Comparison of ENCODE assay signal across 23 mouse cellular contexts in genomic region chr8:70665599-70665998, GRCm38 (mm10). TPM values are rescaled to one million over a fixed set of nuclear protein-coding genes. Genes with fewer than 3 reads are reported as not detected.
DNase-seq lines count a peak whose midpoint lies in the region; ATAC-seq and TF ChIP-seq lines count a peak whose summit lies in the region.
"Had no signal": no experiment of that assay in that cellular context is flagged by ENCODE, and none has a peak within 500 bp of the region (broad histone marks: within the 10 kb centered on the region; RNA-seq: fewer than 3 reads in every experiment).

No protein-coding gene starts in this region.

- no peak for TF ChIP-seq POLR2A in ES-Bruce4 (IDR thresholded peaks at IDR 0.05; ENCODE audit: insufficient read depth, low read length)

- WGBS in kidney, postnatal 0 days: 55% methylated on average over 2 of the region's 2 CpGs
- 68% methylated on average over 2 of the region's 2 CpGs for WGBS in liver, embryonic 14.5 days (ENCODE audit: insufficient replicate concordance)
- 79% methylated on average over 2 of the region's 2 CpGs for WGBS in midbrain, embryonic 14.5 days

- H3K4me3 ChIP-seq in ES-Bruce4 (ENCODE audit: low read depth, low read length): no peak overlapping the region
- no peak overlapping the region for H3K4me3 ChIP-seq in kidney, postnatal 0 days (replicated peaks; ENCODE audit: low read depth, low read length)
- no peak overlapping the region for H3K4me3 ChIP-seq in liver, embryonic 14.5 days (ENCODE audit: insufficient read depth in 1 of 2, low read depth in 2 of 2, low read length in 2 of 2)
- no peak overlapping the region for H3K4me3 ChIP-seq in midbrain, embryonic 14.5 days (replicated peaks; ENCODE audit: low read depth, low read length)
- H3K4me3 ChIP-seq: embryonic facial prominence, embryonic 13.5 days; limb, embryonic 13.5 days; midbrain, embryonic 15.5 days had no signal

- H3K9me3 ChIP-seq in ES-Bruce4 (replicated peaks; ENCODE audit: control insufficient read depth, insufficient read depth, low read length, poor library complexity, severe bottlenecking): no peaks in the 10 kb centered on the region
- no peaks in the 10 kb centered on the region for H3K9me3 ChIP-seq in kidney, postnatal 0 days (replicated peaks; ENCODE audit: low read length)
- no peaks in the 10 kb centered on the region for H3K9me3 ChIP-seq in liver, embryonic 14.5 days (ENCODE audit: control insufficient read depth, low read length)
- H3K9me3 ChIP-seq in midbrain, embryonic 14.5 days (ENCODE audit: control insufficient read depth, low read length): no peaks in the 10 kb centered on the region
- H3K9me3 ChIP-seq: embryonic facial prominence, embryonic 13.5 days; limb, embryonic 13.5 days; midbrain, embryonic 15.5 days had no signal

- peak overlapping the region; percentile 35 for H3K27ac ChIP-seq in ES-Bruce4 (ENCODE audit: insufficient read depth, low read length)
- peak overlapping the region; percentile 48 for H3K27ac ChIP-seq in kidney, postnatal 0 days
- H3K27ac ChIP-seq in liver, embryonic 14.5 days: no peak overlapping the region
- no peak overlapping the region for H3K27ac ChIP-seq in midbrain, embryonic 14.5 days (replicated peaks; ENCODE audit: low read depth, low read length)
- H3K27ac ChIP-seq: embryonic facial prominence, embryonic 13.5 days; hindbrain, embryonic 14.5 days; limb, embryonic 13.5 days; midbrain, embryonic 15.5 days had no signal

- no peaks in the 10 kb centered on the region for H3K36me3 ChIP-seq in ES-Bruce4 (ENCODE audit: control insufficient read depth, insufficient read depth, low read length, poor library complexity, severe bottlenecking)
- H3K36me3 ChIP-seq in kidney, postnatal 0 days (ENCODE audit: insufficient read depth, low read length): no peaks in the 10 kb centered on the region
- no peaks in the 10 kb centered on the region for H3K36me3 ChIP-seq in liver, embryonic 14.5 days (replicated peaks; ENCODE audit: control insufficient read depth, insufficient read depth, low read depth)
- H3K36me3 ChIP-seq in midbrain, embryonic 14.5 days (ENCODE audit: control insufficient read depth, insufficient read depth, low read length): no peaks in the 10 kb centered on the region
- H3K36me3 ChIP-seq: embryonic facial prominence, embryonic 13.5 days; limb, embryonic 13.5 days; midbrain, embryonic 15.5 days had no signal

- H3K4me1 ChIP-seq in ES-Bruce4 (ENCODE audit: control insufficient read depth, insufficient read depth, low read length): peaks cover 9% of the 10 kb centered on the region
- H3K4me1 ChIP-seq in kidney, postnatal 0 days (replicated peaks; ENCODE audit: insufficient read depth, low read length): no peaks in the 10 kb centered on the region
- peaks cover 10 to 22% of the 10 kb centered on the region in 2 experiments for H3K4me1 ChIP-seq in liver, embryonic 14.5 days (replicated peaks; ENCODE audit: control insufficient read depth in 2 of 2, insufficient read depth in 2 of 2, low read length in 1 of 2)
- H3K4me1 ChIP-seq in midbrain, embryonic 14.5 days (ENCODE audit: control insufficient read depth, insufficient read depth, low read length): 0 out of 2 replicates have a peak, but pooled peaks cover under 1% of the 10 kb centered on the region

- TF ChIP-seq EP300 in ES-Bruce4 (IDR thresholded peaks at IDR 0.05; ENCODE audit: insufficient read depth, low read depth, low read length): no peak
- no peak for TF ChIP-seq EP300 in liver, embryonic 14.5 days (IDR thresholded peaks at IDR 0.05; ENCODE audit: low read depth)

- no peak overlapping the region for H3K9ac ChIP-seq in ES-Bruce4 (ENCODE audit: low read depth, poor library complexity, severe bottlenecking)
- no peak overlapping the region for H3K9ac ChIP-seq in kidney, postnatal 0 days (ENCODE audit: low read depth, low read length)
- no peak overlapping the region for H3K9ac ChIP-seq in liver, embryonic 14.5 days (replicated peaks)
- H3K9ac ChIP-seq in midbrain, embryonic 14.5 days (replicated peaks; ENCODE audit: low read length): no peak overlapping the region
- H3K9ac ChIP-seq: embryonic facial prominence, embryonic 13.5 days; hindbrain, embryonic 14.5 days; limb, embryonic 13.5 days; midbrain, embryonic 15.5 days had no signal

- no peak overlapping the region for H3K4me2 ChIP-seq in kidney, postnatal 0 days (ENCODE audit: low read length)
- no peak overlapping the region for H3K4me2 ChIP-seq in liver, embryonic 14.5 days (ENCODE audit: low read depth)
- H3K4me2 ChIP-seq in midbrain, embryonic 14.5 days (ENCODE audit: low read length): no peak overlapping the region
- H3K4me2 ChIP-seq: embryonic facial prominence, embryonic 13.5 days; hindbrain, embryonic 14.5 days; limb, embryonic 13.5 days; midbrain, embryonic 15.5 days had no signal

- peak; percentile 91 for ATAC-seq in kidney, postnatal 0 days (replicated peaks; ENCODE audit: low FRiP score, low read depth)
- peak; percentile 42; the same call in 1 of the 2 replicates for ATAC-seq in liver, embryonic 14.5 days (ENCODE audit: insufficient read depth)
- no peak for ATAC-seq in midbrain, embryonic 14.5 days (ENCODE audit: low FRiP score, low TSS enrichment)
- ATAC-seq: activated CD4-positive, CD25-positive, alpha-beta regulatory T cell, adult 4 months; lung, postnatal 0 days; midbrain, embryonic 15.5 days; Patski had no signal

- peak; percentile 94 for DNase-seq in kidney, adult 11 months
- DNase-seq in kidney, postnatal 0 days (ENCODE audit: low spot score): peak; percentile 48
- DNase-seq in liver, embryonic 14.5 days (ENCODE audit: low read depth in 3 of 3, low spot score in 3 of 3): no peak
- no peak for DNase-seq in midbrain, embryonic 14.5 days
- no peak for DNase-seq in heart, postnatal 36 days
- no peak for DNase-seq in thymus, postnatal 0 days (ENCODE audit: low spot score)
- no peak for DNase-seq in frontal cortex, adult 2 months (ENCODE audit: extremely low spot score in 1 of 2, low spot score in 1 of 2)
- DNase-seq: adrenal gland, postnatal 25 days; cerebellum, adult 8-10 months; spleen, adult 18-20 months; thymus, adult 2 months had no signal

- TF ChIP-seq CTCF in ES-Bruce4 (IDR thresholded peaks at IDR 0.05; ENCODE audit: low read depth, low read length): no peak
- no peak for TF ChIP-seq CTCF in kidney, postnatal 0 days (IDR thresholded peaks at IDR 0.05; ENCODE audit: low read depth)
- no peak for TF ChIP-seq CTCF in liver, embryonic 14.5 days (IDR thresholded peaks at IDR 0.05; ENCODE audit: low read depth)

- no peaks in the 10 kb centered on the region for H3K27me3 ChIP-seq in ES-Bruce4 (ENCODE audit: control insufficient read depth, insufficient read depth, low read length, poor library complexity, severe bottlenecking)
- no peaks in the 10 kb centered on the region for H3K27me3 ChIP-seq in kidney, postnatal 0 days (ENCODE audit: insufficient read depth, low read length)
- H3K27me3 ChIP-seq in liver, embryonic 14.5 days (ENCODE audit: control insufficient read depth, insufficient read depth, low read length): no peaks in the 10 kb centered on the region
- H3K27me3 ChIP-seq in midbrain, embryonic 14.5 days (ENCODE audit: control insufficient read depth, insufficient read depth, low read length): no peaks in the 10 kb centered on the region
- H3K27me3 ChIP-seq: embryonic facial prominence, embryonic 13.5 days; limb, embryonic 13.5 days; midbrain, embryonic 15.5 days; Patski had no signal

- intact Hi-C loops in heart, postnatal 36 days (cut with DNase I): no loop called here

RNA-seq across cellular contexts. Expression of gene Pgpep1, which starts 5.4 kb away (rescaled TPM):
- 30.2 and 44.4 TPM in 2 replicates for polyA plus RNA-seq in ES-Bruce4 (2011; ENCODE audit: insufficient read depth, insufficient read length, low read depth, missing spikeins)
- 84.2 and 87.5 TPM in 2 replicates for polyA plus RNA-seq in kidney, postnatal 0 days (2015; fragmentation: Nextera tagmentation; extraction: Ambion mirVana)
- polyA plus RNA-seq in liver, embryonic 14.5 days (2012; rRNA removed): 7.6 and 8.6 TPM in 2 replicates
- 19.8 and 23.5 TPM in 2 replicates for polyA plus RNA-seq in liver, embryonic 14.5 days (2014; fragmentation: Nextera tagmentation; extraction: Ambion mirVana)
- 86.9 and 95.8 TPM in 2 replicates for polyA plus RNA-seq in midbrain, embryonic 14.5 days (2014; fragmentation: Nextera tagmentation; extraction: Ambion mirVana)
- total RNA-seq in heart, postnatal 36 days (2021): 10 to 100 TPM; 39.6 to 44.9 TPM
- polyA plus RNA-seq in thymus, postnatal 0 days (2015; fragmentation: Nextera tagmentation; extraction: Ambion mirVana): 33.2 and 43.0 TPM in 2 replicates
- polyA plus RNA-seq in frontal cortex, adult 2 months (2012; rRNA removed): 17.2 and 25.8 TPM in 2 replicates

RNA-seq across cellular contexts. Expression of gene Lsm4, which starts 7.4 kb away (rescaled TPM):
- polyA plus RNA-seq in ES-Bruce4 (2011; ENCODE audit: insufficient read depth, insufficient read length, low read depth, missing spikeins): 211 TPM in 2 replicates
- polyA plus RNA-seq in kidney, postnatal 0 days (2015; fragmentation: Nextera tagmentation; extraction: Ambion mirVana): 243 and 281 TPM in 2 replicates
- polyA plus RNA-seq in liver, embryonic 14.5 days (2012; rRNA removed): 134 and 478 TPM in 2 replicates
- polyA plus RNA-seq in liver, embryonic 14.5 days (2014; fragmentation: Nextera tagmentation; extraction: Ambion mirVana): 160 and 176 TPM in 2 replicates
- polyA plus RNA-seq in midbrain, embryonic 14.5 days (2014; fragmentation: Nextera tagmentation; extraction: Ambion mirVana): 175 and 201 TPM in 2 replicates
- total RNA-seq in heart, postnatal 36 days (2021): 10 to 100 TPM; 64.0 to 66.8 TPM
- polyA plus RNA-seq in thymus, postnatal 0 days (2015; fragmentation: Nextera tagmentation; extraction: Ambion mirVana): 333 and 377 TPM in 2 replicates
- polyA plus RNA-seq in frontal cortex, adult 2 months (2012; rRNA removed): 113 and 128 TPM in 2 replicates

RNA-seq across cellular contexts. Expression of gene Jund, which starts 33.1 kb away (rescaled TPM):
- polyA plus RNA-seq in ES-Bruce4 (2011; ENCODE audit: insufficient read depth, insufficient read length, low read depth, missing spikeins): 56.6 and 66.4 TPM in 2 replicates
- 72.4 and 98.1 TPM in 2 replicates for polyA plus RNA-seq in kidney, postnatal 0 days (2015; fragmentation: Nextera tagmentation; extraction: Ambion mirVana)
- polyA plus RNA-seq in liver, embryonic 14.5 days (2012; rRNA removed): 28.4 and 29.4 TPM in 2 replicates
- polyA plus RNA-seq in liver, embryonic 14.5 days (2014; fragmentation: Nextera tagmentation; extraction: Ambion mirVana): 20.3 and 21.8 TPM in 2 replicates
- polyA plus RNA-seq in midbrain, embryonic 14.5 days (2014; fragmentation: Nextera tagmentation; extraction: Ambion mirVana): 104 and 119 TPM in 2 replicates
- 100 to 1,000 TPM; 124 to 138 TPM for total RNA-seq in heart, postnatal 36 days (2021)
- polyA plus RNA-seq in thymus, postnatal 0 days (2015; fragmentation: Nextera tagmentation; extraction: Ambion mirVana): 85.7 and 111 TPM in 2 replicates
- 226 and 228 TPM in 2 replicates for polyA plus RNA-seq in frontal cortex, adult 2 months (2012; rRNA removed)

RNA-seq across cellular contexts. Expression of gene Gdf15, which starts 33.3 kb away (rescaled TPM):
- polyA plus RNA-seq in ES-Bruce4 (2011; ENCODE audit: insufficient read depth, insufficient read length, low read depth, missing spikeins): 1.9 and 2.1 TPM in 2 replicates
- polyA plus RNA-seq in kidney, postnatal 0 days (2015; fragmentation: Nextera tagmentation; extraction: Ambion mirVana): 3.0 and 3.2 TPM in 2 replicates
- 6.3 and 9.0 TPM in 2 replicates for polyA plus RNA-seq in liver, embryonic 14.5 days (2012; rRNA removed)
- 1.2 and 2.8 TPM in 2 replicates for polyA plus RNA-seq in liver, embryonic 14.5 days (2014; fragmentation: Nextera tagmentation; extraction: Ambion mirVana)
- polyA plus RNA-seq in midbrain, embryonic 14.5 days (2014; fragmentation: Nextera tagmentation; extraction: Ambion mirVana): 0.16 and 0.20 TPM in 2 replicates
- total RNA-seq in heart, postnatal 36 days (2021): 1 to 10 TPM in 1 of 2 experiments, under 1 TPM in 1; 0.22 to 1.6 TPM
- 1.2 and 1.4 TPM in 2 replicates for polyA plus RNA-seq in thymus, postnatal 0 days (2015; fragmentation: Nextera tagmentation; extraction: Ambion mirVana)
- polyA plus RNA-seq in frontal cortex, adult 2 months (2012; rRNA removed): 0.15 and 0.20 TPM in 2 replicates
- total RNA-seq: common myeloid progenitor, adult 5-6 weeks; layer of hippocampus, postnatal 14 days; left cerebral cortex, postnatal 10 days; megakaryocyte, adult 5-6 weeks had no signal
- polyA plus RNA-seq: activated CD4-positive, CD25-positive, alpha-beta regulatory T cell, adult 4 months; limb, embryonic 13.5 days had no signal

RNA-seq across cellular contexts. Expression of gene Iqcn, which starts 37.7 kb away (rescaled TPM):
- polyA plus RNA-seq in ES-Bruce4 (2011; ENCODE audit: insufficient read depth, insufficient read length, low read depth, missing spikeins): not detected in 2 replicates
- polyA plus RNA-seq in kidney, postnatal 0 days (2015; fragmentation: Nextera tagmentation; extraction: Ambion mirVana): 0.03 and 0.05 TPM in 2 replicates
- not detected in 2 replicates for polyA plus RNA-seq in liver, embryonic 14.5 days (2012; rRNA removed)
- not detected in 2 replicates for polyA plus RNA-seq in liver, embryonic 14.5 days (2014; fragmentation: Nextera tagmentation; extraction: Ambion mirVana)
- 0.05 TPM in 2 replicates for polyA plus RNA-seq in midbrain, embryonic 14.5 days (2014; fragmentation: Nextera tagmentation; extraction: Ambion mirVana)
- under 1 TPM in 1 of 2 experiments, not detected in 1; 0.06 TPM for total RNA-seq in heart, postnatal 36 days (2021)
- polyA plus RNA-seq in thymus, postnatal 0 days (2015; fragmentation: Nextera tagmentation; extraction: Ambion mirVana): 0.04 and 0.06 TPM in 2 replicates
- 0.32 and 0.40 TPM in 2 replicates for polyA plus RNA-seq in frontal cortex, adult 2 months (2012; rRNA removed)
- total RNA-seq: common myeloid progenitor, adult 5-6 weeks had no signal
- polyA plus RNA-seq: activated CD4-positive, CD25-positive, alpha-beta regulatory T cell, adult 4 months; limb, embryonic 13.5 days had no signal

Comparison
In these comparisons a context has a peak if more than half of its experiments do, and no peak if none do; other contexts are left out.
1. H3K27ac ChIP-seq: peak in ES-Bruce4 (single experiment) and kidney, postnatal 0 days (single experiment); none in liver, embryonic 14.5 days (single experiment) and midbrain, embryonic 14.5 days (single experiment).
2. DNase-seq: peak in kidney, adult 11 months (single experiment) and kidney, postnatal 0 days (single experiment); none in liver, embryonic 14.5 days (0 of 3), midbrain, embryonic 14.5 days (single experiment), heart, postnatal 36 days (0 of 2), thymus, postnatal 0 days (single experiment) and frontal cortex, adult 2 months (0 of 2).